Mouse (Mus musculus) heart, embryonic 14.5 days (tissue): ENCODE results near the gene Gm5617. TPM values are rescaled to one million over a fixed set of nuclear protein-coding genes. Genes with fewer than 3 reads are reported as not detected.
"Not testable (repeated sequence)": the region's sequence is repeated elsewhere in the genome, so short reads cannot be mapped to it uniquely, and the experiment has no call there.

Experiments
- ATAC-seq: fragments of 200-750 bp; cut with Nextera tagmentation; 2 replicates; pipeline ENCODE4 v1.8.0; 2017; ENCODE audit warnings: low read depth, moderate TSS enrichment; ENCODE audit not compliant: insufficient number of reproducible peaks, insufficient read depth, low FRiP score
- H3K27ac ChIP-seq, 2 experiments: fragments of 200-500 bp in 1 of 2; fragments of 300-500 bp in 1 of 2; sonication (generic) in 1 of 2; replicated peaks in 1 of 2; 2 replicates each; pipeline ENCODE4 v1.5.1; 2012 to 2014; ENCODE audit warnings: low read depth in 2 of 2, low read length in 2 of 2, control low read depth in 1 of 2, mild to moderate bottlenecking in 1 of 2, mixed read lengths in 1 of 2; ENCODE audit not compliant: control insufficient read depth in 1 of 2, insufficient read depth in 1 of 2
- H3K27me3 ChIP-seq: fragments of 300-500 bp; sonication (generic); 2 replicates; pipeline ENCODE4 v1.6.1; 2014; ENCODE audit warnings: mild to moderate bottlenecking, low read length, control low read depth; ENCODE audit not compliant: control insufficient read depth, insufficient read depth
- H3K36me3 ChIP-seq: fragments of 300-500 bp; sonication (generic); 2 replicates; pipeline ENCODE4 v1.6.1; 2014; ENCODE audit warnings: mild to moderate bottlenecking, control low read depth, low read length, mixed read lengths; ENCODE audit not compliant: control insufficient read depth, insufficient read depth
- H3K4me1 ChIP-seq, 2 experiments: fragments of 200-500 bp in 1 of 2; fragments of 300-500 bp in 1 of 2; sonication (generic) in 1 of 2; 2 replicates each; pipeline ENCODE4 v1.6.1; 2012 to 2014; ENCODE audit warnings: low read length in 2 of 2, control low read depth in 1 of 2, mixed read lengths in 1 of 2; ENCODE audit not compliant: control insufficient read depth in 2 of 2, insufficient read depth in 2 of 2
- H3K4me2 ChIP-seq: fragments of 300-500 bp; sonication (generic); 2 replicates; pipeline ENCODE4 v1.6.1; 2014; ENCODE audit warnings: mild to moderate bottlenecking, low read length
- H3K4me3 ChIP-seq, 2 experiments: fragments of 200-500 bp in 1 of 2; fragments of 300-500 bp in 1 of 2; sonication (generic) in 1 of 2; 2 replicates each; pipeline ENCODE4 v1.5.1; 2012 to 2014; ENCODE audit warnings: low read length in 2 of 2, mild to moderate bottlenecking in 2 of 2, control low read depth in 1 of 2, low read depth in 1 of 2, moderate library complexity in 1 of 2; ENCODE audit not compliant: control insufficient read depth in 1 of 2, insufficient read depth in 1 of 2
- H3K9ac ChIP-seq: fragments of 300-500 bp; sonication (generic); 2 replicates; pipeline ENCODE4 v1.6.1; 2014; ENCODE audit warnings: mild to moderate bottlenecking, low read length
- H3K9me3 ChIP-seq: fragments of 300-500 bp; sonication (generic); 2 replicates; pipeline ENCODE4 v1.6.1; 2016; ENCODE audit warnings: low read length, control low read depth; ENCODE audit not compliant: control insufficient read depth
- WGBS: fragments of 180-500 bp; shearing (Covaris S2); extraction: QIAGEN DNeasy Blood & Tissue Kit; methylation state at CpG from one replicate; pipeline ENCODE4 v1.1.7; 2014; 5-methylcytosine and 5-hydroxymethylcytosine counted together
- polyA plus RNA-seq: library from polyadenylated mRNA; unstranded; fragments of >200 nt; fragmentation: Nextera tagmentation; extraction: Ambion mirVana; gene quantifications from 2 replicates; pipeline ENCODE4 v1.2.1, GENCODE M21; 2014

Gm5617 gene
- polyA plus RNA-seq, 1 experiment from 2014 or later: 40.7 TPM

- Histone ChIP-seq H3K4me2 (no peak overlapping the region), H3K27ac (no peak overlapping the region), H3K36me3 (no peaks in the 10 kb centered on the region), H3K9me3 (peaks cover 7% of the 10 kb centered on the region; the same call in 1 of the 2 replicates), H3K4me1 (no peaks in the 10 kb centered on the region), H3K27me3 (no peaks in the 10 kb centered on the region), H3K9ac (no peak overlapping the region), H3K4me3 (no peak overlapping the region)
- 91% methylated on average over 3 of the region's 3 CpGs for WGBS
- no peak for ATAC-seq
Observed at GRCm38 (mm10) chr9:48461545-48461944, 33.7 kb upstream of the Gm5617 start.

GRCm38 (mm10) chr9:48465671-48466070, 29.6 kb upstream of the Gm5617 start:
- no peak overlapping the region for H3K9ac ChIP-seq
- no peaks in the 10 kb centered on the region for H3K4me1 ChIP-seq
- WGBS: 97% methylated on average over 3 of the region's 3 CpGs
- no peaks in the 10 kb centered on the region for H3K27me3 ChIP-seq
- no peak overlapping the region for H3K27ac ChIP-seq
- H3K4me2 ChIP-seq: no peak overlapping the region
- no peak for ATAC-seq
- H3K36me3 ChIP-seq: peaks cover 24% of the 10 kb centered on the region
- no peak overlapping the region for H3K4me3 ChIP-seq
- peaks cover 7% of the 10 kb centered on the region; the same call in 1 of the 2 replicates for H3K9me3 ChIP-seq

- no peaks in the 10 kb centered on the region for H3K4me1 ChIP-seq
- no peak overlapping the region for H3K9ac ChIP-seq
- no peak overlapping the region for H3K27ac ChIP-seq
- 71% methylated on average over 3 of the region's 3 CpGs for WGBS
- H3K27me3 ChIP-seq: no peaks in the 10 kb centered on the region
- H3K36me3 ChIP-seq: peaks cover 34% of the 10 kb centered on the region
- peaks cover 7% of the 10 kb centered on the region; the same call in 1 of the 2 replicates for H3K9me3 ChIP-seq
- H3K4me2 ChIP-seq: no peak overlapping the region
- no peak for ATAC-seq
- no peak overlapping the region for H3K4me3 ChIP-seq
Observed at GRCm38 (mm10) chr9:48466804-48467203, 28.4 kb upstream of the Gm5617 start.

- not testable (repeated sequence) for H3K9ac ChIP-seq, H3K4me2 ChIP-seq, H3K9me3 ChIP-seq, H3K4me3 ChIP-seq, H3K27ac ChIP-seq, ATAC-seq, H3K27me3 ChIP-seq, H3K4me1 ChIP-seq
- peaks cover 37% of the 10 kb centered on the region for H3K36me3 ChIP-seq
- WGBS: 99% methylated on average over 5 of the region's 5 CpGs
Observed at GRCm38 (mm10) chr9:48467471-48467870, 27.8 kb upstream of the Gm5617 start.

- Histone ChIP-seq H3K4me3 (no peak overlapping the region), H3K27ac (no peak overlapping the region), H3K36me3 (peaks cover 62% of the 10 kb centered on the region), H3K4me1 (no peaks in the 10 kb centered on the region), H3K9me3 (no peaks in the 10 kb centered on the region), H3K27me3 (no peaks in the 10 kb centered on the region), H3K4me2 (no peak overlapping the region), H3K9ac (no peak overlapping the region)
- WGBS: 85% methylated on average over 15 of the region's 15 CpGs
- ATAC-seq: no peak
Observed at GRCm38 (mm10) chr9:48472441-48473025, 22.7 kb upstream of the Gm5617 start.

GRCm38 (mm10) chr9:48473131-48473530, 22.1 kb upstream of the Gm5617 start:
- H3K9ac ChIP-seq: no peak overlapping the region
- WGBS: 87% methylated on average over 12 of the region's 12 CpGs
- peaks cover 58% of the 10 kb centered on the region for H3K36me3 ChIP-seq

GRCm38 (mm10) chr9:48474367-48474766, 20.9 kb upstream of the Gm5617 start:
- Histone ChIP-seq H3K4me3 (no peak overlapping the region), H3K36me3 (peaks cover 53% of the 10 kb centered on the region), H3K27me3 (no peaks in the 10 kb centered on the region), H3K4me2 (no peak overlapping the region), H3K9me3 (no peaks in the 10 kb centered on the region), H3K9ac (no peak overlapping the region), H3K4me1 (no peaks in the 10 kb centered on the region), H3K27ac (no peak overlapping the region)
- 86% methylated on average over 9 of the region's 9 CpGs for WGBS
- ATAC-seq: no peak

More at GRCm38 (mm10) chr9:48473131-48473530, 22.1 kb upstream of the Gm5617 start:
- Histone ChIP-seq H3K27me3 (no peaks in the 10 kb centered on the region), H3K4me1 (no peaks in the 10 kb centered on the region), H3K27ac (no peak overlapping the region), H3K4me3 (no peak overlapping the region), H3K9me3 (no peaks in the 10 kb centered on the region), H3K4me2 (no peak overlapping the region)
- ATAC-seq: no peak
